ENCODE assay signal across 8 mouse cellular contexts in the genomic region with DNA sequence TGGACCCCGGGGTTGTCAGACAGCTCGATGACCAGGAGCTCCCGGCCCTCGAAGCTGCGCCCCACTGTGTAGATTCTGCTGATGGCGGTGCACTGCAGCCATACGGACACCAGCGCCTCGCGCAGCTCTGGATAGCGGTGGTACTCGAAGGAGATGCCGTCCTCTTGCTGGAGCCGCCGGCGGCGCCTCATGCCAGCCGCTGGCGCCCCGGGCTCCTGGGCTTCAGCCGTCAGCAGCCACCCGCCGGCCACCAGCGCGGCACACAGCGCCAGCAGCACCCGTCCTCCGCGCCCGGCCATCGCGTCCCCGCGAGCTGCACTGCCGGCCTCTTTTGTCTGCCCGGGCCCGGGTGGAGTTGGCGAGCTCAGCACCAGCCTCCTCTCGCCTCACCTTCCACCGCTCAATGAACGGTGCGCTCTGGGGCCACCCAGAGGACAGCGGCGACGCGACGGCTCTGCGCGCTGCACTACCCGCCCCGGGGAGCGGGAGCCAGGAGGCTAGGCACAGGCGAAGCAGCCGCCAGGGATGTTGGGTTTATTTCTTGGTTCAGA. TPM values are rescaled to one million over a fixed set of nuclear protein-coding genes. Genes with fewer than 3 reads are reported as not detected.
DNase-seq lines count a peak whose midpoint lies in the region; ATAC-seq and TF ChIP-seq lines count a peak whose summit lies in the region.

A gene (minus strand): TSS at position 404 of the 551 bp plus-strand sequence.

- in situ Hi-C loops in Patski (cut with MboI; ENCODE audit: low pct_unique_long_range_greater_than_20kb) = loop anchor here (5.0 to 10.0 kb wide), 3 partner anchors 75 to 668 kb away; no protein-coding TSS in a partner anchor

- CTCF ChIA-PET in Patski (lab: Charles Lee) = interaction anchor here (0.7 to 2.3 kb wide), 18 partner anchors 10 to 242 kb away, joined by 3 to 10 read pairs (median 4); no protein-coding TSS in a partner anchor

- peak; percentile 100 for ATAC-seq in Patski

- peak; percentile 99 for TF ChIP-seq CTCF in Patski (IDR thresholded peaks at IDR 0.05)

- peaks cover 17% of the 10 kb centered on the region for H3K4me1 ChIP-seq in hindbrain, embryonic 10.5 days (replicated peaks)

- H3K4me3 ChIP-seq in hindbrain, embryonic 10.5 days = peak within 1 kb of the TSS; percentile 69

- DNase-seq in Patski (ENCODE audit: low read depth, low spot score) = no peak
- peak; percentile 94 to 96 for DNase-seq in cerebellum, postnatal 10 days
- peak; percentile 77 to 86 for DNase-seq in frontal cortex, postnatal 14 days (ENCODE audit: low spot score in 2 of 2)
- peak; percentile 87 for DNase-seq in hindbrain, embryonic 10.5 days (ENCODE audit: low spot score)
- peak; percentile 82 to 88 for DNase-seq in layer of hippocampus, adult 8-10 months (ENCODE audit: low spot score in 2 of 2)
- peak; percentile 54 for DNase-seq in lung, adult 18-20 months
- DNase-seq in ovary, adult 18-20 months (ENCODE audit: low spot score) = peak; percentile 82
- peak; percentile 27 for DNase-seq in thymus, postnatal 25 days

- no peaks in the 10 kb centered on the region for H3K9me3 ChIP-seq in hindbrain, embryonic 10.5 days

- peak within 1 kb of the TSS; percentile 97 for H3K27ac ChIP-seq in hindbrain, embryonic 10.5 days

- POLR2A ChIA-PET in Patski (lab: Charles Lee) = interaction anchor here (0.6 to 1.3 kb wide), 4 partner anchors 32 to 74 kb away, joined by 3 read pairs; no protein-coding TSS in a partner anchor

- H3K27me3 ChIP-seq in Patski = no peaks in the 10 kb centered on the region
- peaks cover 14% of the 10 kb centered on the region for H3K27me3 ChIP-seq in hindbrain, embryonic 10.5 days (ENCODE audit: insufficient read depth, poor library complexity, severe bottlenecking)

- WGBS in hindbrain, embryonic 10.5 days = under 1% methylated on average over 54 of the region's 54 CpGs

- H3K36me3 ChIP-seq in hindbrain, embryonic 10.5 days = no peaks in the 10 kb centered on the region

RNA-seq across cellular contexts. Expression of the gene that starts here (rescaled TPM):
- polyA plus RNA-seq in Patski (2021) = 1,016 TPM
- 91.0 and 160 TPM in 2 replicates for polyA plus RNA-seq in hindbrain, embryonic 10.5 days (2016; fragmentation: Nextera tagmentation; extraction: Ambion mirVana)
- 1,000 to 10,000 TPM; 2,655 to 2,856 (median 2,753) TPM for total RNA-seq in layer of hippocampus, adult 8-10 months (2022)
